Mouse (Mus musculus): ENCODE data around the gene Adcy10. TPM values are rescaled to one million over a fixed set of nuclear protein-coding genes. Genes with fewer than 3 reads are reported as not detected.

The Adcy10 gene
- total and polyA plus RNA-seq, 2 experiments from 2014 or later = not detected

GRCm38 (mm10) chr1:165462861-165463260, 22.1 kb upstream of the Adcy10 start:
- Histone ChIP-seq H3K9ac (replicated peaks; ENCODE audit: low read depth, low read length) (no peak overlapping the region), H3K4me1 (ENCODE audit: control insufficient read depth, insufficient read depth) (no peaks in the 10 kb centered on the region), H3K4me2 (ENCODE audit: low read depth, low read length) (peak overlapping the region; percentile 80), H3K36me3 (replicated peaks; ENCODE audit: control insufficient read depth, insufficient read depth, low read length) (no peaks in the 10 kb centered on the region), H3K27me3 (ENCODE audit: control insufficient read depth, insufficient read depth, low read length) (no peaks in the 10 kb centered on the region), H3K27ac (ENCODE audit: low read depth) (no peak overlapping the region), H3K9me3 (replicated peaks; ENCODE audit: control insufficient read depth, low read length) (no peaks in the 10 kb centered on the region), H3K4me3 (ENCODE audit: low read depth, low read length) (peak overlapping the region; percentile 28; the same call in 1 of the 2 replicates)
- WGBS = 76% methylated on average over 1 of the region's 1 CpGs
- no peak for TF ChIP-seq EP300 (IDR thresholded peaks at IDR 0.05; ENCODE audit: low read depth)
- no peak for TF ChIP-seq CTCF (IDR thresholded peaks at IDR 0.05; ENCODE audit: low read depth)
- DNase-seq (ENCODE audit: low spot score) (no peak), ATAC-seq (ENCODE audit: insufficient read depth, low read depth) (no peak)

GRCm38 (mm10) chr1:165464574-165464973, 20.4 kb upstream of the Adcy10 start:
- TF ChIP-seq CTCF (IDR thresholded peaks at IDR 0.05; ENCODE audit: low read depth) (no peak), EP300 (IDR thresholded peaks at IDR 0.05; ENCODE audit: low read depth) (no peak)
- no peaks in the 10 kb centered on the region for H3K9me3 ChIP-seq (replicated peaks; ENCODE audit: control insufficient read depth, low read length)
- ATAC-seq (ENCODE audit: insufficient read depth, low read depth) (no peak), DNase-seq (ENCODE audit: low spot score) (no peak)
- no peak overlapping the region for H3K9ac ChIP-seq (replicated peaks; ENCODE audit: low read depth, low read length)
- H3K27ac ChIP-seq (ENCODE audit: low read depth) = no peak overlapping the region
- H3K36me3 ChIP-seq (replicated peaks; ENCODE audit: control insufficient read depth, insufficient read depth, low read length) = no peaks in the 10 kb centered on the region
- 81% methylated on average over 3 of the region's 3 CpGs for WGBS
- peaks cover 6% of the 10 kb centered on the region; the same call in 1 of the 2 replicates for H3K4me1 ChIP-seq (ENCODE audit: control insufficient read depth, insufficient read depth)
- no peak overlapping the region for H3K4me3 ChIP-seq (ENCODE audit: low read depth, low read length)
- H3K27me3 ChIP-seq (ENCODE audit: control insufficient read depth, insufficient read depth, low read length) = no peaks in the 10 kb centered on the region
- no peak overlapping the region for H3K4me2 ChIP-seq (ENCODE audit: low read depth, low read length)

- no peak for ATAC-seq (ENCODE audit: insufficient read depth, low read depth)
- no peak for TF ChIP-seq CTCF (IDR thresholded peaks at IDR 0.05; ENCODE audit: low read depth)
- no peak for TF ChIP-seq EP300 (IDR thresholded peaks at IDR 0.05; ENCODE audit: low read depth)
- no peak overlapping the region for H3K27ac ChIP-seq (ENCODE audit: low read depth)
These were observed 16.0 kb upstream of the Adcy10 start for GRCm38 (mm10) chr1:165468971-165469370.

GRCm38 (mm10) chr1:165469717-165470116, 15.3 kb upstream of the Adcy10 start:
- ATAC-seq (ENCODE audit: insufficient read depth, low read depth) (no peak), DNase-seq (ENCODE audit: low spot score) (no peak)
- no peak overlapping the region for H3K9ac ChIP-seq (replicated peaks; ENCODE audit: low read depth, low read length)
- H3K36me3 ChIP-seq (replicated peaks; ENCODE audit: control insufficient read depth, insufficient read depth, low read length) = no peaks in the 10 kb centered on the region
- H3K4me2 ChIP-seq (ENCODE audit: low read depth, low read length) = no peak overlapping the region
- H3K4me1 ChIP-seq (ENCODE audit: control insufficient read depth, insufficient read depth) = peaks cover 19% of the 10 kb centered on the region; the same call in 1 of the 2 replicates
- TF ChIP-seq EP300 (IDR thresholded peaks at IDR 0.05; ENCODE audit: low read depth) = no peak
- H3K4me3 ChIP-seq (ENCODE audit: low read depth, low read length) = no peak overlapping the region
- no peaks in the 10 kb centered on the region for H3K27me3 ChIP-seq (ENCODE audit: control insufficient read depth, insufficient read depth, low read length)
- 0 out of 2 replicates have a peak overlapping the region, but pooled peaks have one; percentile 8 for H3K27ac ChIP-seq (ENCODE audit: low read depth)
- H3K9me3 ChIP-seq (replicated peaks; ENCODE audit: control insufficient read depth, low read length) = no peaks in the 10 kb centered on the region

More at GRCm38 (mm10) chr1:165468971-165469370, 16.0 kb upstream of the Adcy10 start:
- Histone ChIP-seq H3K36me3 (replicated peaks; ENCODE audit: control insufficient read depth, insufficient read depth, low read length) (no peaks in the 10 kb centered on the region), H3K4me3 (ENCODE audit: low read depth, low read length) (no peak overlapping the region), H3K27me3 (ENCODE audit: control insufficient read depth, insufficient read depth, low read length) (no peaks in the 10 kb centered on the region), H3K9ac (replicated peaks; ENCODE audit: low read depth, low read length) (no peak overlapping the region), H3K9me3 (replicated peaks; ENCODE audit: control insufficient read depth, low read length) (no peaks in the 10 kb centered on the region), H3K4me2 (ENCODE audit: low read depth, low read length) (no peak overlapping the region), H3K4me1 (ENCODE audit: control insufficient read depth, insufficient read depth) (peaks cover 19% of the 10 kb centered on the region; the same call in 1 of the 2 replicates)
- DNase-seq (ENCODE audit: low spot score) = no peak

- no peak overlapping the region for H3K9ac ChIP-seq (replicated peaks; ENCODE audit: low read depth, low read length)
These were observed 13.5 kb upstream of the Adcy10 start for GRCm38 (mm10) chr1:165471490-165471889.

GRCm38 (mm10) chr1:165486108-165486507, 1.1 kb downstream of the Adcy10 start:
- no peak for DNase-seq (ENCODE audit: low spot score)

More at GRCm38 (mm10) chr1:165471490-165471889, 13.5 kb upstream of the Adcy10 start:
- no peak overlapping the region for H3K4me3 ChIP-seq (ENCODE audit: low read depth, low read length)
- no peaks in the 10 kb centered on the region for H3K36me3 ChIP-seq (replicated peaks; ENCODE audit: control insufficient read depth, insufficient read depth, low read length)
- no peaks in the 10 kb centered on the region for H3K27me3 ChIP-seq (ENCODE audit: control insufficient read depth, insufficient read depth, low read length)
- H3K4me2 ChIP-seq (ENCODE audit: low read depth, low read length) = no peak overlapping the region
- H3K27ac ChIP-seq (ENCODE audit: low read depth) = no peak overlapping the region
- WGBS = 75% methylated on average over 1 of the region's 1 CpGs
- DNase-seq (ENCODE audit: low spot score) (no peak), ATAC-seq (ENCODE audit: insufficient read depth, low read depth) (no peak)
- H3K4me1 ChIP-seq (ENCODE audit: control insufficient read depth, insufficient read depth) = peaks cover 19% of the 10 kb centered on the region; the same call in 1 of the 2 replicates
- no peaks in the 10 kb centered on the region for H3K9me3 ChIP-seq (replicated peaks; ENCODE audit: control insufficient read depth, low read length)
- no peak for TF ChIP-seq EP300 (IDR thresholded peaks at IDR 0.05; ENCODE audit: low read depth)
- no peak for TF ChIP-seq CTCF (IDR thresholded peaks at IDR 0.05; ENCODE audit: low read depth)

More at GRCm38 (mm10) chr1:165486108-165486507, 1.1 kb downstream of the Adcy10 start:
- H3K27ac ChIP-seq (ENCODE audit: low read depth) = no peak overlapping the region
- no peaks in the 10 kb centered on the region for H3K9me3 ChIP-seq (replicated peaks; ENCODE audit: control insufficient read depth, low read length)
- no peak for TF ChIP-seq CTCF (IDR thresholded peaks at IDR 0.05; ENCODE audit: low read depth)
- TF ChIP-seq EP300 (IDR thresholded peaks at IDR 0.05; ENCODE audit: low read depth) = no peak
- H3K4me2 ChIP-seq (ENCODE audit: low read depth, low read length) = no peak overlapping the region
- WGBS = 83% methylated on average over 2 of the region's 2 CpGs
- no peaks in the 10 kb centered on the region for H3K4me1 ChIP-seq (ENCODE audit: control insufficient read depth, insufficient read depth)
- no peaks in the 10 kb centered on the region for H3K27me3 ChIP-seq (ENCODE audit: control insufficient read depth, insufficient read depth, low read length)
- H3K4me3 ChIP-seq (ENCODE audit: low read depth, low read length) = no peak overlapping the region
- no peak overlapping the region for H3K9ac ChIP-seq (replicated peaks; ENCODE audit: low read depth, low read length)
- peaks cover 24% of the 10 kb centered on the region for H3K36me3 ChIP-seq (replicated peaks; ENCODE audit: control insufficient read depth, insufficient read depth, low read length)
- no peak for ATAC-seq (ENCODE audit: insufficient read depth, low read depth)
